17 mouse cellular contexts compared by ENCODE assay signal in the genomic region with DNA sequence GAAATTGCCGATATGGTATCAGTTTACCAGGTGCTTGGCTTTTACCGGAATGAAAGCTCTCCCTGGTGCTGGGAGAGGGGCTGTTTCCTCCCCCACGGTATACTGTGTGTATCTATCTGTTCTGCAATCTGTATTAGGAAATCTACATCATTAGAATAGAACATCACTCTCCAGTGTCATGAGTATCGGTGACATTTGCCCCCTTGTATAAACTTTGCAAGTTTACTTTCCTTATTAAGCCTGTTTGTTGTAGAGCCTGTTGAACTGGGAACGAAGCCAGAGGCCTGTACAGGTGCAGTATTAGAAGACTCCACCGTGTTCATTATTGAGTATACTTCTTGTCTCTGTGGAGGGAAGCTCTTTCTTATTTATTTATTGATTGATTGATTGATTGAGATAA. TPM values are rescaled to one million over a fixed set of nuclear protein-coding genes. Genes with fewer than 3 reads are reported as not detected.
DNase-seq lines count a peak whose midpoint lies in the region; TF ChIP-seq lines count a peak whose summit lies in the region.
"Had no signal": no experiment of that assay in that cellular context is flagged by ENCODE, and none has a peak within 500 bp of the region (broad histone marks: within the 10 kb centered on the region; RNA-seq: fewer than 3 reads in every experiment).

No protein-coding gene starts in this region.

- no peak for TF ChIP-seq CTCF in lung, adult 2 months (IDR thresholded peaks at IDR 0.05; ENCODE audit: insufficient read depth, low read length)

- 31% methylated on average over 6 of the region's 6 CpGs for WGBS in lung, adult 2 months

- H3K4me1 ChIP-seq in lung, adult 2 months (ENCODE audit: control insufficient read depth, insufficient read depth, low read length): no peaks in the 10 kb centered on the region
- H3K4me1 ChIP-seq: embryonic facial prominence, embryonic 12.5 days; heart, embryonic 12.5 days; midbrain, embryonic 15.5 days had no signal

- H3K4me3 ChIP-seq in lung, adult 2 months (replicated peaks; ENCODE audit: extremely low read depth, low read depth, low read length): no peak overlapping the region
- H3K4me3 ChIP-seq: embryonic facial prominence, embryonic 12.5 days; heart, embryonic 12.5 days; layer of hippocampus, adult 2 months; left cerebral cortex, adult 2 months; megakaryocyte, embryonic 14.5 days; midbrain, embryonic 15.5 days had no signal

- no peak for TF ChIP-seq POLR2A in lung, adult 2 months (IDR thresholded peaks at IDR 0.05; ENCODE audit: borderline replicate concordance, extremely low read depth, low read depth, low read length)

- DNase-seq in lung, adult 18-20 months: peak; percentile 42 to 72
- no peak for DNase-seq in lung, postnatal 4 days
- peak; percentile 18 for DNase-seq in lung, adult 2 months
- peak; percentile 18 for DNase-seq in lung, postnatal 14 days
- peak; percentile 8 for DNase-seq in yolk sac, embryonic 10.5 days (ENCODE audit: low spot score)
- no peak for DNase-seq in frontal cortex, adult 2 months (ENCODE audit: extremely low spot score in 1 of 2, low spot score in 1 of 2)
- DNase-seq in kidney, postnatal 10 days: no peak
- DNase-seq: adrenal gland, postnatal 14 days; cerebellum, adult 2 months; heart, postnatal 4 days; retina, postnatal 1 day had no signal

RNA-seq across cellular contexts. Expression of gene Psma6, which starts 30.6 kb away (rescaled TPM):
- 25.9 and 41.7 TPM in 2 replicates for polyA plus RNA-seq in lung, adult 2 months (2012; rRNA removed)
- polyA plus RNA-seq in frontal cortex, adult 2 months (2012; rRNA removed): 130 and 133 TPM in 2 replicates

RNA-seq across cellular contexts. Expression of gene Ppp2r3c, which starts 50.6 kb away (rescaled TPM):
- 1.2 and 1.9 TPM in 2 replicates for polyA plus RNA-seq in lung, adult 2 months (2012; rRNA removed)
- 10.2 and 11.9 TPM in 2 replicates for polyA plus RNA-seq in frontal cortex, adult 2 months (2012; rRNA removed)

RNA-seq across cellular contexts. Expression of gene 1110008L16Rik, which starts 54.0 kb away (rescaled TPM):
- polyA plus RNA-seq in lung, adult 2 months (2012; rRNA removed): 2.3 and 3.1 TPM in 2 replicates
- polyA plus RNA-seq in frontal cortex, adult 2 months (2012; rRNA removed): 6.5 and 7.0 TPM in 2 replicates

Comparison
In these comparisons a context has a peak if more than half of its experiments do, and no peak if none do; other contexts are left out.
1. DNase-seq: peak in lung, adult 18-20 months (2 of 2), lung, adult 2 months (single experiment), lung, postnatal 14 days (single experiment) and yolk sac, embryonic 10.5 days (single experiment); none in lung, postnatal 4 days (0 of 2), frontal cortex, adult 2 months (0 of 2) and kidney, postnatal 10 days (single experiment).